Mouse (Mus musculus) liver, adult 2 months (tissue): ENCODE results near the gene Lefty2.

Source experiments
- CTCF ChIP-seq: fragments of 200-500 bp; IDR thresholded peaks from 2 replicates; pipeline ENCODE4 v1.5.1; 2011; ENCODE audit warnings: low read depth, low read length, control low read depth
- POLR2A ChIP-seq: fragments of 200-500 bp; IDR thresholded peaks from 2 replicates; pipeline ENCODE4 v1.6.1; 2011; ENCODE audit warnings: low read length, control low read depth; ENCODE audit not compliant: insufficient read depth; ENCODE audit errors: extremely low read depth

DNA sequence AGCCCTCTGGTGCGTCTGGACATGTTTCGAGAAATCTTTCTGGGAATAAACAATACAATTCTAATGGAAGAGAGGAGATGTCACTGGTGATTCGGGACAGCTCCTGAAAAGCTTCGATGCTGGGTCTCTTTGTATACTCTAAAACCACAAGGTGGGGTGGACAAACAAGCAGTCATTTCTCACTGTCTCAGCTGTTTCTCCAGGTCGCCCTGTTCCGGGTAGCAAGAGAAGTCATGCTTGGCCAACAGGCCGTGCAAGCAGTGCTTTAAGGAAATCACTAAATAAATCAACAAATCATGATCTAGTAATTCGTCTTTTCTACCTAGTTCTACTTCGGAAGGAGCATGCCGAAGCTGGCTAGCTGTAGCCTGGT lies 10.7 kb downstream of the Lefty2 start:
- TF ChIP-seq CTCF (no peak), POLR2A (no peak)
